Mouse (Mus musculus) heart, embryonic 14.5 days (tissue): ENCODE measurements at regions not wholly inside any gene's neighbourhood (a gene's known extent, or its start where the extent isn't known, plus 50 kb on each side); places are given as distances from the start of the nearest gene placed in this dataset.

Experiments used
- ATAC-seq: fragments of 200-750 bp; cut with Nextera tagmentation; 2 replicates; pipeline ENCODE4 v1.8.0; 2017; ENCODE audit warnings: low read depth, moderate TSS enrichment; ENCODE audit not compliant: insufficient number of reproducible peaks, insufficient read depth, low FRiP score
- H3K27ac ChIP-seq, 2 experiments: fragments of 200-500 bp in 1 of 2; fragments of 300-500 bp in 1 of 2; sonication (generic) in 1 of 2; replicated peaks in 1 of 2; 2 replicates each; pipeline ENCODE4 v1.5.1; 2012 to 2014; ENCODE audit warnings: low read depth in 2 of 2, low read length in 2 of 2, control low read depth in 1 of 2, mild to moderate bottlenecking in 1 of 2, mixed read lengths in 1 of 2; ENCODE audit not compliant: control insufficient read depth in 1 of 2, insufficient read depth in 1 of 2
- H3K27me3 ChIP-seq: fragments of 300-500 bp; sonication (generic); 2 replicates; pipeline ENCODE4 v1.6.1; 2014; ENCODE audit warnings: mild to moderate bottlenecking, low read length, control low read depth; ENCODE audit not compliant: control insufficient read depth, insufficient read depth
- H3K36me3 ChIP-seq: fragments of 300-500 bp; sonication (generic); 2 replicates; pipeline ENCODE4 v1.6.1; 2014; ENCODE audit warnings: mild to moderate bottlenecking, control low read depth, low read length, mixed read lengths; ENCODE audit not compliant: control insufficient read depth, insufficient read depth
- H3K4me1 ChIP-seq, 2 experiments: fragments of 200-500 bp in 1 of 2; fragments of 300-500 bp in 1 of 2; sonication (generic) in 1 of 2; 2 replicates each; pipeline ENCODE4 v1.6.1; 2012 to 2014; ENCODE audit warnings: low read length in 2 of 2, control low read depth in 1 of 2, mixed read lengths in 1 of 2; ENCODE audit not compliant: control insufficient read depth in 2 of 2, insufficient read depth in 2 of 2
- H3K4me2 ChIP-seq: fragments of 300-500 bp; sonication (generic); 2 replicates; pipeline ENCODE4 v1.6.1; 2014; ENCODE audit warnings: mild to moderate bottlenecking, low read length
- H3K4me3 ChIP-seq, 2 experiments: fragments of 200-500 bp in 1 of 2; fragments of 300-500 bp in 1 of 2; sonication (generic) in 1 of 2; 2 replicates each; pipeline ENCODE4 v1.5.1; 2012 to 2014; ENCODE audit warnings: low read length in 2 of 2, mild to moderate bottlenecking in 2 of 2, control low read depth in 1 of 2, low read depth in 1 of 2, moderate library complexity in 1 of 2; ENCODE audit not compliant: control insufficient read depth in 1 of 2, insufficient read depth in 1 of 2
- H3K9ac ChIP-seq: fragments of 300-500 bp; sonication (generic); 2 replicates; pipeline ENCODE4 v1.6.1; 2014; ENCODE audit warnings: mild to moderate bottlenecking, low read length
- H3K9me3 ChIP-seq: fragments of 300-500 bp; sonication (generic); 2 replicates; pipeline ENCODE4 v1.6.1; 2016; ENCODE audit warnings: low read length, control low read depth; ENCODE audit not compliant: control insufficient read depth
- WGBS: fragments of 180-500 bp; shearing (Covaris S2); extraction: QIAGEN DNeasy Blood & Tissue Kit; methylation state at CpG from one replicate; pipeline ENCODE4 v1.1.7; 2014; 5-methylcytosine and 5-hydroxymethylcytosine counted together

- no peaks in the 10 kb centered on the region for H3K27me3 ChIP-seq
- no peak for ATAC-seq
- no peaks in the 10 kb centered on the region for H3K9me3 ChIP-seq
- H3K9ac ChIP-seq, result no peak overlapping the region
- H3K27ac ChIP-seq, result no peak overlapping the region
- no peak overlapping the region for H3K4me3 ChIP-seq
- H3K36me3 ChIP-seq, result no peaks in the 10 kb centered on the region
- H3K4me2 ChIP-seq, result no peak overlapping the region
- no peaks in the 10 kb centered on the region for H3K4me1 ChIP-seq
- WGBS, result 84% methylated on average over 3 of the region's 3 CpGs
Measured at GRCm38 (mm10) chr13:81041646-81042045, 158.5 kb downstream of the Arrdc3 start.
